Mouse (Mus musculus) liver, embryonic 16.5 days (tissue): Measurements from ENCODE around the gene Hoxd11. TPM values are rescaled to one million over a fixed set of nuclear protein-coding genes. Genes with fewer than 3 reads are reported as not detected.
A peak's percentile ranks its signal among the peaks of the same experiment; 100 is the strongest.

Experiments
- ATAC-seq: fragments of 200-750 bp; cut with Nextera tagmentation; 2 replicates; pipeline ENCODE4 v1.8.0; 2017; ENCODE audit warnings: low read depth, mild to moderate bottlenecking, moderate number of reproducible peaks, moderate library complexity
- H3K27ac ChIP-seq: fragments of 300-500 bp; sonication (generic); 2 replicates; pipeline ENCODE4 v1.5.1; 2014; ENCODE audit warnings: mild to moderate bottlenecking, low read length
- H3K27me3 ChIP-seq: fragments of 300-500 bp; sonication (generic); 2 replicates; pipeline ENCODE4 v1.6.1; 2014; ENCODE audit warnings: low read depth, low read length, mixed read lengths; ENCODE audit not compliant: control insufficient read depth, insufficient read depth
- H3K36me3 ChIP-seq: fragments of 300-500 bp; sonication (generic); 2 replicates; pipeline ENCODE4 v1.6.1; 2014; ENCODE audit warnings: mild to moderate bottlenecking; ENCODE audit not compliant: control insufficient read depth, insufficient read depth
- H3K4me1 ChIP-seq: fragments of 300-500 bp; sonication (generic); 2 replicates; pipeline ENCODE4 v1.6.1; 2014; ENCODE audit warnings: low read depth, low read length, mixed read lengths; ENCODE audit not compliant: control insufficient read depth
- H3K4me2 ChIP-seq: fragments of 300-500 bp; sonication (generic); 2 replicates; pipeline ENCODE4 v1.6.1; 2014; ENCODE audit warnings: low read depth, low read length, mixed read lengths
- H3K4me3 ChIP-seq: fragments of 300-500 bp; sonication (generic); 2 replicates; pipeline ENCODE4 v1.5.1; 2014; ENCODE audit warnings: low read depth, mild to moderate bottlenecking, low read length
- H3K9ac ChIP-seq: fragments of 300-500 bp; sonication (generic); 2 replicates; pipeline ENCODE4 v1.6.1; 2014; ENCODE audit warnings: low read depth, low read length
- H3K9me3 ChIP-seq: fragments of 300-500 bp; sonication (generic); replicated peaks from 2 replicates; pipeline ENCODE4 v1.6.1; 2016; ENCODE audit warnings: low read length; ENCODE audit not compliant: control insufficient read depth
- WGBS: fragments of 180-500 bp; shearing (Covaris S2); extraction: QIAGEN DNeasy Blood & Tissue Kit; methylation state at CpG from one replicate; pipeline ENCODE4 v1.1.7; 2014; ENCODE audit not compliant: insufficient replicate concordance; 5-methylcytosine and 5-hydroxymethylcytosine counted together
- polyA plus RNA-seq: library from polyadenylated mRNA; unstranded; fragments of >200 nt; fragmentation: Nextera tagmentation; extraction: Ambion mirVana; gene quantifications from 2 replicates; pipeline ENCODE4 v1.2.1, GENCODE M21; 2015

The Hoxd11 gene
- polyA plus RNA-seq, 1 experiment from 2014 or later, result not detected

GRCm38 (mm10) chr2:74655420-74655781 lies 24.0 kb upstream of the Hoxd11 start:
- ATAC-seq, result no peak
- H3K36me3 ChIP-seq, result no peaks in the 10 kb centered on the region
- no peaks in the 10 kb centered on the region; the same call in none of the 2 replicates for H3K4me1 ChIP-seq
- H3K4me3 ChIP-seq, result peak overlapping the region; percentile 47
- no peaks in the 10 kb centered on the region for H3K9me3 ChIP-seq
- H3K9ac ChIP-seq, result no peak overlapping the region
- H3K27ac ChIP-seq, result no peak overlapping the region
- peak overlapping the region; percentile 48 for H3K4me2 ChIP-seq
- peaks cover 88% of the 10 kb centered on the region for H3K27me3 ChIP-seq
- 3% methylated on average over 30 of the region's 47 CpGs for WGBS

- no peak for ATAC-seq
Measured at GRCm38 (mm10) chr2:74655821-74656631, 23.3 kb upstream of the Hoxd11 start.

GRCm38 (mm10) chr2:74656632-74657021 lies 22.7 kb upstream of the Hoxd11 start:
- H3K4me2 ChIP-seq, result no peak overlapping the region
- no peaks in the 10 kb centered on the region; the same call in none of the 2 replicates for H3K4me1 ChIP-seq
- 6% methylated on average over 4 of the region's 4 CpGs for WGBS
- peaks cover 89% of the 10 kb centered on the region for H3K27me3 ChIP-seq
- H3K9ac ChIP-seq, result no peak overlapping the region
- no peak overlapping the region for H3K4me3 ChIP-seq
- no peak for ATAC-seq
- H3K27ac ChIP-seq, result no peak overlapping the region
- H3K36me3 ChIP-seq, result no peaks in the 10 kb centered on the region
- H3K9me3 ChIP-seq, result no peaks in the 10 kb centered on the region

More at GRCm38 (mm10) chr2:74655821-74656631, 23.3 kb upstream of the Hoxd11 start:
- Histone ChIP-seq H3K4me2 (peak overlapping the region; percentile 48), H3K9ac (no peak overlapping the region), H3K36me3 (no peaks in the 10 kb centered on the region), H3K4me1 (no peaks in the 10 kb centered on the region; the same call in none of the 2 replicates), H3K27ac (no peak overlapping the region), H3K27me3 (peaks cover 88% of the 10 kb centered on the region), H3K9me3 (no peaks in the 10 kb centered on the region), H3K4me3 (peak overlapping the region; percentile 47)
- WGBS, result under 1% methylated on average over 68 of the region's 69 CpGs

DNA sequence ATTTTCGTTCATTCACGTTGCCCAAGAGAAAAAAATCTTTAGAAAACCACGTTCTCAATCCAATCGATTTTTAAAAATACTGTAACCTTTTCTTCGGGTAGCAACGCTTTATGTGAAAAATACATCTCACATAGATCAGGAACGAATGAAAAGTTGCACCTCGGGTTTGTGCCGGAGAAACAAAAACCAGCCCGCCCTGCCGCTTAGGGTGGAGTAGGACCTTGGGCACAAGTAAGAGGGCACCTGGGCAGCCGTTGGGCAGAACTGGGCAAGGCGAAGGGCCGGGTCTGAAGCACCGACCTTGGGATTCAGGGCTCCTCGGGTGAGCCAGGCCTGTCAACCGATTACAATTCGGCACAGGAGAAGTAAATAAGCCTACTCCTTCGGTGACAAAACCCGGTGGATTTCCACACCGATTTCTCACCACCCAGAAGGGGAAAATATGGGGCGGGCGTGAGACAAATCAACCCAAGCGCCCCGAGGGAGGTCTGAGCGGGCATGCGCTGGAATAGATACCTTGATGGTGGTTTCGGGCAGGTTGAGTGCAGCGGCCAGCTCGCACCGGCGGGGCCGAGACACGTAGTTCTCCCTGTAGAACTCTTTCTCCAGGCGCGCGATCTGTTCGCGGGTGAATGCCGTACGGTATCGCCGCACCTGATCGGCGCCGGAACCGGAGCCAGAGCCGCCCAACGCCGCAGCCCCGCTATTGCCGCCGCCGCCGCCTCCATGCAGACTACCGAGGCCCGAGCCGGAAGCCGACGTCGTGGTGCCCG lies 21.9 kb upstream of the Hoxd11 start:
- H3K4me2 ChIP-seq, result peak overlapping the region; percentile 15; the same call in 1 of the 2 replicates

GRCm38 (mm10) chr2:74658024-74658666 lies 21.2 kb upstream of the Hoxd11 start:
- no peak overlapping the region for H3K27ac ChIP-seq
- no peaks in the 10 kb centered on the region for H3K36me3 ChIP-seq
- no peaks in the 10 kb centered on the region for H3K9me3 ChIP-seq
- H3K4me3 ChIP-seq, result no peak overlapping the region
- no peaks in the 10 kb centered on the region; the same call in none of the 2 replicates for H3K4me1 ChIP-seq
- H3K27me3 ChIP-seq, result peaks cover 93% of the 10 kb centered on the region
- peak overlapping the region; percentile 15; the same call in 1 of the 2 replicates for H3K4me2 ChIP-seq
- 2% methylated on average over 15 of the region's 15 CpGs for WGBS
- no peak for ATAC-seq
- no peak overlapping the region for H3K9ac ChIP-seq

More for the DNA sequence above, 21.9 kb upstream of the Hoxd11 start:
- 3% methylated on average over 62 of the region's 62 CpGs for WGBS
- Histone ChIP-seq H3K9ac (no peak overlapping the region), H3K4me1 (no peaks in the 10 kb centered on the region; the same call in none of the 2 replicates), H3K27me3 (peaks cover 89% of the 10 kb centered on the region), H3K36me3 (no peaks in the 10 kb centered on the region), H3K9me3 (no peaks in the 10 kb centered on the region), H3K4me3 (no peak overlapping the region), H3K27ac (no peak overlapping the region)
- no peak for ATAC-seq

DNA sequence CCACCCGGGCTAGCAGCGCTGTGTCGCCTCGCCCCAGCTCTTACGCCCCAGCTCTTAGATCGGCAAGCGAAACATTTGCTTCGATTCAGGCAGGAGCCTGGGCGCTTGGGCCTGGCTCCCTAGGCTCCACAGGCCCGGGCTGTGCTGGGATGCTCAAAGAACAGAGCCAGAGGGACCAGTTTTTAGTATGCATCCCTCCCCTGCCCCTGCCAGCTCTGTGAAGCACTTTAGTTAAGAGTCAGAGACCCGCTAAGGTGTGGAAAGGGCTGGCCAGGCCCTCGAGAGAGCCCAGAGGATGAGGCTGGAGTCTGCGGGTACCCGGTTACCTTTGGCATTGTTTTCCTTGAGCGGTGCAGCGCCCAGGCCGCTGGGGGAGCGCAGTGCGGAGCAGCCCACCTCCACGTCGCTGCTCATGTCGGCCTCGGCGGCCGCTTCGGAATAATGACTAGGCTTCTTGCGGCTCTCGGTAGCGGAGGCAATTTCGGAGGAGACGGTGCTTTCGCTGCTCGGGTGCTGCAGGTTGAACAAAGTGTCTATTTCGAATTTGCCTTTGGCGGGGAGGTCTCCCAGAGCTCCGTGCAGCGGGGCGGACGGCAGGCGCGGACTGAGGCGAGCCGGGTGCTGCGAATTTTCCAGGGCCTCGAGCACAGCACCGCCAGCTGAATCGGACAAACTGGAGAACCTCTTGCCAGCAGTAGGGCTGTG lies 20.5 kb upstream of the Hoxd11 start:
- no peak overlapping the region for H3K9ac ChIP-seq
- H3K36me3 ChIP-seq, result no peaks in the 10 kb centered on the region
- WGBS, result 2% methylated on average over 47 of the region's 47 CpGs
- H3K4me2 ChIP-seq, result no peak overlapping the region
- no peak for ATAC-seq
- H3K4me1 ChIP-seq, result no peaks in the 10 kb centered on the region; the same call in none of the 2 replicates
- no peaks in the 10 kb centered on the region for H3K9me3 ChIP-seq
- H3K4me3 ChIP-seq, result no peak overlapping the region
- no peak overlapping the region for H3K27ac ChIP-seq
- peaks cover 98% of the 10 kb centered on the region for H3K27me3 ChIP-seq

- H3K36me3 ChIP-seq, result no peaks in the 10 kb centered on the region
- ATAC-seq, result no peak
- peaks cover 98% of the 10 kb centered on the region for H3K27me3 ChIP-seq
- no peaks in the 10 kb centered on the region for H3K9me3 ChIP-seq
- WGBS, result 3% methylated on average over 28 of the region's 28 CpGs
- no peak within 1 kb of the TSS for H3K4me3 ChIP-seq
- H3K4me2 ChIP-seq, result no peak within 1 kb of the TSS
- no peaks in the 10 kb centered on the region; the same call in none of the 2 replicates for H3K4me1 ChIP-seq
- no peak within 1 kb of the TSS for H3K27ac ChIP-seq
- H3K9ac ChIP-seq, result no peak within 1 kb of the TSS
Measured at GRCm38 (mm10) chr2:74659507-74660005, 19.8 kb upstream of the Hoxd11 start, which contains the start of gene Evx2. TSS of gene Evx2 (minus strand) at chr2:74659557.
